Mouse (Mus musculus): ENCODE measurements around the gene Klk9.

GRCm38 (mm10) chr7:43785286-43785685 lies 6.4 kb upstream of the Klk9 start:
- TF ChIP-seq POLR2A (IDR thresholded peaks at IDR 0.05; ENCODE audit: insufficient read length, low read depth): no peak
- TF ChIP-seq TCF12 (IDR thresholded peaks at IDR 0.05; ENCODE audit: insufficient read depth, poor library complexity, severe bottlenecking): no peak
- TF ChIP-seq E2F4 (IDR thresholded peaks at IDR 0.05; ENCODE audit: insufficient read depth): no peak
- no peak for TF ChIP-seq USF1 (IDR thresholded peaks at IDR 0.05; ENCODE audit: low read depth)
- no peak for TF ChIP-seq CEBPB (IDR thresholded peaks at IDR 0.05; ENCODE audit: insufficient read depth, poor library complexity, severe bottlenecking)
- TF ChIP-seq MAX (IDR thresholded peaks at IDR 0.05; ENCODE audit: low read depth): no peak
- TF ChIP-seq MYOD1 (IDR thresholded peaks at IDR 0.05; ENCODE audit: control insufficient read depth in 1 of 3, insufficient read length in 2 of 3, low read depth in 2 of 3): no peak
- TF ChIP-seq MYOG (IDR thresholded peaks at IDR 0.05; ENCODE audit: control insufficient read depth in 1 of 3, insufficient read depth in 1 of 3, insufficient read length in 2 of 3, low read depth in 2 of 3): no peak
- TF ChIP-seq REST (IDR thresholded peaks at IDR 0.05; ENCODE audit: insufficient read depth, insufficient read length): no peak
- TF ChIP-seq POLR2AphosphoS2 (IDR thresholded peaks at IDR 0.05; ENCODE audit: insufficient read length, low read depth): no peak
- TF ChIP-seq TCF3 (IDR thresholded peaks at IDR 0.05; ENCODE audit: insufficient read length, low read depth): no peak
- no peak for TF ChIP-seq SRF (IDR thresholded peaks at IDR 0.05; ENCODE audit: control insufficient read depth, insufficient read length, low read depth)

All from myocyte (in vitro differentiated cells).